Mouse (Mus musculus) retina, postnatal 7 days (tissue): ENCODE measurements around the gene Dnaja2.
A peak's percentile ranks its signal among the peaks of the same experiment; 100 is the strongest.

Experiments
- DNase-seq: peaks from one replicate; pipeline ENCODE4 v3.0.0-alpha.2; 2012; ENCODE audit warnings: low read depth, low spot score

The Dnaja2 gene

DNA sequence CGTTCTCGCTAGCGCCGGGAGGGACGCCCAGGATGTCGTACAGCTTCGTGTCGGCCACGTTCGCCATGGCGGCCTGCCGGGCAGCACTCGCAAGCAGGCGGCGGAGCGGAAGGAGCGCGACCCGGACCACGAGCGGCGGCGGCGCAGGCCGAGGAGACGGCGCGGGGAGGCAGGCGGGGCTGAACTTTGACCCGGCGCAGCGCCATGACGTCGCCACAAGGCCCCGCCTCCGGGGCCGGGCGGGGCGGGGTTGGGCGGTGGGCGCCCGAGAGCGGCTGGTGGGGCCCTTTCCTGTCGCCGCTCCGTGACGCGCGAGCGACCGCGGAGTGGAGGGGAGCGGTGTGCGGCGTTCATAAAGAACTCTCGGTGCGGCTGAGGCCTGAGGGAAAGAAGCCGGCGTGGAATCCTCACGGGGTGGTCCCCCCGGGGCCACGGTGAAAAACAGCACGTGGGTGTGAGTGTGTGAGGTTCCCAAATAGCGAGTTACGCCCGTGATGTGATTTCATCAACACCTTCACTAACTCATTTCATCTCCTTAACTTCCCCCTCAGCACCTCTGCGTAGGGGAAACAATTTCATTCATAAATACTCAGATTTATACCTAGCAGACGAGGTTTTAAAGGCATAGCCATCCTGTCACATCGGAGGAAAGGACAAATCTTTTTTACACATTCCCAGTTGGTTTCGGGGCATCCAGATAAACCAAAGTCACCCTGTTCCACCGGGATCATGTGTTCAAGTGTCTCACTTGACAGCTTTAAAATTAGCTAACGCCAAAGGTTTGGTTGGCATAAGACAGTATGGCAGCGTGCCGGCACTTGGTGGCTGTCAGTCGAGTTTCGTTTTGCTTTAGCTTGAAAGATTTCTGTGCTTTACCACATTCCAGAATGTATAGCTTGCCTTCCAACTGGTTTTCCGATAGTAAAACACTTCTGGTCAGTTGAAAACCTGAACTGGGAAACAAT lies at the start of gene Dnaja2:
Gene Dnaja2, minus strand, starts transcription at position 164 of the 965 bp plus-strand sequence.
- DNase-seq: peak; percentile 83

DNA sequence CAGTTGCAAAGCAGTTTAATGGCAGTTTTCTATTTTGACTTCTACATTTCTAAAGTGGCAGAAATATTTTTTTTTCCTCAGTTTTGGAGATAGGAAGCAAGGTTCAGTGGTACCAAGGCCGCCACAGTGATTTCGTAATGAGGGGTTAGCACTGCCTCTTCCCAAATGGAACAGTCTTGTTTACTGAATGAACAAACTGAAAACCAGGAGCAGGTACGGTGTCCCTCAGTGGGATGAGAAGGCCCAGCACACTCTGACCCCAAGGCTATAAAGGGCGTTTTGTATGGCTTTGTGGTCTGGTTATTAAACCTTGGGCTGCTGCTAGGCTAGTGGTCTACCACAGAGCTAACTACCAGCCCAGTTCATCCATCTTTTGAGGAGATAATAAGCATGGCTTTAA lies 49.1 kb upstream of the Dnaja2 start:
- no peak for DNase-seq

DNA sequence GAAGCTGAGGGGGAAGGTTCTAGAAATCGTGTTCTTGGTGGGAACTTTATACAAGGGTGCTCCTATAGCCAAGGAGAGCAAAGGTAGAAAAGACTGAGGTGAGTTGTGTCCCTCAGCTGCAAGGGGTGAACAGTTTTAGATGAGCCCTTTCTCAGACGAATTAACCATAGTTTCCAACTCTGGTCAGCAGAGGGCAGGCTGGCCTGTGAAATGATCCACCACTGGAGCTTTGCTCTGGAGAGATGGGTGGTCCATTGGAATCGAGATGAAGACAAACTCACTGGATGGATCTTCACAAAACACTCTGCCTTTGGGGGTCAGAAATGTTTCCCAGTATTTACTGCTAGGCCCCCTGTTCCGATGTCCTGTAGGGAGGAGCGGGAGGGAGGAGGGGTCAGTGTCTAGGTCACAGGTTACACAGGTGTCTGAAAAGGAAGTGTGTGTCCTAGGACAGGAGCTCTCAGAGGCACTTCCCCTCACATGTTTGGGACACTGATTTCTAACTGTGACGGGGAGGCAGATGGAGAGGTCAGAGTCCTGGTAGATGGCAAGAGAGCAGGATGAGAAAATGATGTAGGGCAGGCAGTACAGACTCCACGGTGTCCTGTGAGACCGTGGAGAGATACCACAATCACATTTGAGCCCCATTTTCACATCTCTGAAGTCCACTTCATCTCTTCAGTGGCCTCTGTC lies 48.2 kb upstream of the Dnaja2 start:
- peak; percentile 44 for DNase-seq

DNA sequence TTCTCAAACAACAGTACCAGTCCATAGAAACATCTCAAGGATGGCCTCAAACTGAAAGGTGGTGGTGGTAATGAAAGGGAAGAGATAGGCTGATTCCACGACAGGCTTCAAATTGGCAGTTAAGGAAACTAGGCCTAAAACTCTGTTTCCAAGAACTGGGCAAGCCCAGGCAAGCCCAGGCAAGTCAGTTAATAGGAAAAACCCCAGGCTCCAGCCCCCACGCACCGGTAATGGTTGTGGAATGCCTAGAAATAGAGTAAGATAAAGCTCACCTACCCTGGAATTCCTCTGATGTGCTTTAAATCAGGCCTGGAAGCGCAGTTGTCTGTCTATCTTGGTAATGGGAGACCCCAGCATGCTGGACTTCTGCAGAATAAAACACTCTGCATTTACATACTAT lies 47.6 kb upstream of the Dnaja2 start:
- no peak for DNase-seq

DNA sequence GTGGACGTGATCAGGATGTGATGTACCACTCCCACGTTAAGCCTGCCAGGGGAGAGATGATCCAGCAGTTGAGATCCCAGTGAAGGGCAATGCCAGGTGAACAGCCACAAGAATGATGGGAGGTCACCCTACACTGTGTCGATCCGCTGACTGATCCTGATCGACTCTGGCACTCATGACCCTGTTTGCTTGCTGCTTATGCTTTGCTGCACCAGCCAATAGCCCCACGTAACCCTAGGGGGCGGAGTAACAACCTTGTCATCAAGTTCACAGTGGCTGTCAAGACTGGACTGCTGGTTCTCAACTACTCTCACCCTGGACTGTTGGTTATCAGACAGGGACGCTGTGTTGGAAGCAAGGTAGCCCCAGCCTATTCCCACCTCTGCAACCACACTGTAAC lies 46.6 kb upstream of the Dnaja2 start:
- DNase-seq: no peak

DNA sequence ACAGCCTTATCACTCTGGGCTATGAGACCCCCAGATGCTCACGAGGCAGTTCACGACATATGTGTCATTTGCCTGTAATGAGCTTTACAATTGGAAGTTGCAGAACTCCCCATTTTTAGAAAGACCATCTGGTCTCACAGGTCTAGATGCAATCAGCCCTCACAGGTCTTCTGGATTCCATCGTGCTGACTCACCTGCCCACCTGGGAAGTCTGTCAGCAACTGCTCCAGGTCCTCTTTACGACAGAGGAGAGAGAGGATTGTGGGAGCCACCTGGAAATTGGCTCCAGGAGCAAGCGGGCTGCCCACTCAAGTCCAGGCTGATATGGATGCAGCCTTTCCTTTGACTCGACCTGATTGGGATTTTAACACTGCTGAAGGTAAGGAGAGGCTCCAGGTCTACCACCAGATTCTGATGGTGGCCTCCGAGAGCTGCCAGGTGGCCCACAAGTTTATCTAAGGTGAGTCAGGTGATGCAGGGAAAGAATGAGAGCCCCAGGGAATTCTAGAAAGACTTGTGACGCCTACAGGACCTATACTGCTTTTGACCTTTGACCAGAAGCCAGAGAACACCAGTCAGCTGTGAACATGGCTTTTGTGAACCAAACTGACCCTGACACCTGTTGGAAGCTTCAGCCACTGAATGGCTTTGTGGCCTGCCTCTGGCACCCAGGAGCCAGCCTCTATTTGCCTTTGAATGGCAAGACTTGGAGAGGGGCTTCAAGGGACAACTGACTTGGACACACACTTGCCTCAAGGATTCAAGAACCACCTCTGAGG lies 42.5 kb upstream of the Dnaja2 start:
- no peak for DNase-seq

DNA sequence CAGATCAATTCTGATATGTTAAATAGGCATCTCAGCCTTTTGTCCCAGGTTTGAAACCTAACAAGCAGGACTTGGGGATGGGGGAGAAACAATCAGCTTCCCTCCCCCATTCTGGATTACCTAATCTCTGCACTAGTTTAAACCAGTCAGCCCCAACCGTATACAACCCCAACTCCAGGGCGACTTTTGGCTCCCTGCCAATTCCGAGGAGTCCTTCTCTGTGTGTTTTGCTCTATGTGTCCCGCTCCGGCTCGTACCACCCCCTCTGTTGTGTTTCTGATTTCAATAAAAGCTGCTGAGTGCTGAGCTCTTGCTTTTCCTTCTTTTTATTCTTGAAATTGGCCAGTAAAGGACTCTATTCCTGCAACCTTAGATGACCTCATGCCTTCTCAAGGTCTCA lies 40.2 kb upstream of the Dnaja2 start:
- DNase-seq: no peak

DNA sequence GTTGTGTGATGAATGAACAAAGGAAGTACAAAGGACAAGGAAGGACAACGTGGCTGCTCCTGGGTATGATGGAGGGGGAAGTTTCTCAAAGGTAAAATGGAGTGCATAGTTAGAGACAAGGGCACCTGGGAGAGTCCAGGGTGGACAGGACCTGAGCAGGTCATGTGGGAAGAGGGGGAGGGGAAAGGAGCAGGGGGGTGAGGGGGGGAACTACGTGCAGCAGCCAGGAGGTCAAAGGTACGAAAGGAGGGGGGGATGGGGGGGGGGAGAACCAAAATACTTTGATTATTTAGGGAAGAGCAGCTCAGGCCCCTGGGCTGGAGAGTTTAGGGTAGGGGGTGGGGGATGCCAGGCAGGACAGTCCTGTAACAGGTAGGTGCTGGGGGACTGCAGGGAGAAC lies 39.8 kb upstream of the Dnaja2 start:
- DNase-seq: no peak

DNA sequence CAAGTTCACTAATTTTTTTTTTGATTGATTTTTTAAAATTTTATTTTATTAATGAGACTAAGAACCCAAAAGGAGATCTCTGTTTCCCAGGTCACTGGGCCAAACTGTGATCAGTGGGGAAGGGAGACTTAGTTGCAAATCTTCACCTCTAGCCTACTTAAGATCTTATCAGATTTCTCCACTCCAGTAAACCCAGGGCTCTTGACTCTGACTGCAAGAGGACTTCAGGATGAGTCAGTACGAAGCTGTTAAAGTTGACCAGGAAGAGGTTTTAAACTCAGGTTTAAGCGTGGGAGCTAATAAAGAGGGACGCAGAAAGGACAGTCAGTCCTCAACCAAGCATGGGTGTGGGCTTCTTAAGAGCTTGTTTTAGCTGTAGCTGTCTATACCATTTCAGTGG lies 38.2 kb upstream of the Dnaja2 start:
- DNase-seq: no peak

DNA sequence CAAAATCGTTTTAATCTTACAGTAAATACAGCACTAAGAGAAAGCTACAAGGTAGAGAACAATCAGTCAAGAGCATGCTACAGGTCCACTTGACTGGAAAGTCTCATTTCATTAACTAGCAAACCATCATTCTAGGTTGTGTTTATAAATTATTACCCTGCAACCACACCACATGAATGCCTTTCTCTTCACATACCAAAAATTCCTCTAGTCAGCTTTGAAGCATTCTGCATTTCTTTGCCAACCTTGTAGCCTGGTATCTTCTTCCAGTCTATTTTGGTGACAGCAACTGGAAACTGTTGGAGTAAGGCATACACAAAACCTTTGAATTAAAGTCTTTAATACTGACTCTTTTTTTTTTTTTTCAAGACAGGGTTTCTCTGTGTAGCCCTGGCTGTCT lies 36.4 kb upstream of the Dnaja2 start:
- DNase-seq: no peak

DNA sequence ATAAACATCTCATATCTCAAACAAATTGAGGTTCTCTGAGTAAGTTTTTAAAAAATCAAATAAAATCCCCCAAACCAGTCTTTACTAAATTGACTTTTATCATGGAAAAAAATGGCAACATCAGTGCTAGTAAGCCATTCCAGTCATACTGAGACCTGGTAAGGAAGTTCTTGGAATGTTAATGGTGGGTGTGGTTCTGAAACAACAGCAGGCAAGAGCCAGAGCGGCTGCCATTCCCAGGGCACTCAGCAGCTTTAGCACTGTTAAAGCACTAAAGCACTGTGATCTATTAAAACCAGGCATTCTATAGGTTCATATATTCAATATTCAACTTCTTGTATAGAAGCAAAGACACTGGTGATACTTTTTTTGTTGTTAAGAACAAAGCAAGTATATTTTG lies 35.1 kb upstream of the Dnaja2 start:
- DNase-seq: no peak

DNA sequence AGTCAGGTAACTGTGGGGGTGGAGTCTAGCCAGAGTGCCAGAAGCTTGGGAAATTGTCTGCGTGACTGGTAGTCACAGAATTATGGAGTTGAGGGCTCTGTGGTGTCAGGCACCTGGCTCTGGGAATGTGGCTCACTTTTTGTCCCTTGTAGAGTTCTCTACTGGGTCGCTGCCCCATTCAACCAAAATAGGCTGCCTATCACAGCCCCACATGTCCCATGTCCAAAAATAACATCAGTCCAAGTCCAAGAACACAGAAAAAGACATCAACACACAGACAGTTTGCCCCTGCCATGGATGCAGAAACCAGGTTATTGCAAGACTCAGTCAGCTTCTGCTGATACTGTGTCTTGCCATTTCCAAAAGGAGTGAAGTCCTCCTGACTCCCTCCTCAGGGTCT lies 33.5 kb upstream of the Dnaja2 start:
- DNase-seq: no peak

DNA sequence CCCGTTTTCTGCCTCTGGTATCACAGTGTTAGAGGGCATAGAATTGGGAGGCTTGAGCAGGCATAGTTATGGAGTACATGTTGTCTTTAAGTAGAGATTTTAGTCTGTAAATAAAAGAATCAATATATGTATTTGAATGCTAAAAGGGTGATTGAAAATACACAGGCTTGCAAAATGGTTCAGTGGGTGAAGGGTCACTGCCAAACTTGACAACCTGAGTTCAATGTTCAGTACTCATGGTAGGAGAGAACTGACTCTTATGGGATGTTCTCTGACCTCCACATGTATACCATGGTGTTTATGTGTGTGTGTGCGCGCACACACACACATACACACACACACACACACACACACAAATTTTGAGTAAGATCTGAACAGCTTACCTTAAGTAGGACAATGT lies 22.5 kb upstream of the Dnaja2 start:
- DNase-seq: no peak

DNA sequence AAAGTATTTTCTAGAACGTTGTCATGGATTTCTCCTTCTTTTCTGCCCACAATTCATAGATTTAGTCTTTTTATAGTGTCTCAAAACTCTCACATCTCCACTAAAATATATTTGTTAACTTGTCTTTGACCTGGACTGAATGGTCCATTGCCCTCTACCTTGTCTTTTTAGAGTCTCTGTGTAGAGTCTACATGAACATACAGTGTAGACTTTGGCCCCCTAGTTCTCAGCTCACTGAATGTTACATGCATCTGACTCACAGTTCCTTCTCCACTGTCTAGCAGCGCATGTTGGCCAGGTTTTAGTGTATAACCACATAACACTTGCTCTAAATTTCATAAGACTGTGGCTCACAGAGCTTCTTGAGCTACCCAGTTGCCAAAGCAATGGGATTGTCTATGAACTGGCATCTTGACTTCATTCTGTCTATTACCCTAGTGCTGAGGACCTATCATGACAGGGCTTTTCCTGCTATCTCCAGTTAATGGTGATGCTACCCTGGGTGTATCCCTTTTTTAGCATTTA lies 18.9 kb upstream of the Dnaja2 start:
- no peak for DNase-seq

DNA sequence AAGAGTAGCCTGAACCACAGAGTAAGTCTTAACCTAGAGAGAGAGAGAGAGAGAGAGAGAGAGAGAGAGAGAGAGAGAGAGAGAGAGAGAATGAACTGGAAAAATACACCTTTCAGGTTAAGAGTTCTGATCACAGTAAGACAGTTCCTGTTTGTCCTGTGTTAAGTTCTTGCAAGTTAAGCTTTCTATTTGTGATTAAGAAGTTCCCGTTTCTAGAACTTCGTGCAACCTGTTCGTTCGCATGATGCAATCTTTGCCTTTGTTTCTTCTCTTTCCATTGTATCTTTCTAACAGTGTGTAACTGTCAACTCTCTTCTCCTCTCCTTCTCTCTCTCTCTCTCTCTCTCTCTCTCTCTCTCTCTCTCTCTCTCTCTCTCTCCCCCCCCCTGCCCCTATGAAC lies 15.3 kb upstream of the Dnaja2 start:
- no peak for DNase-seq

DNA sequence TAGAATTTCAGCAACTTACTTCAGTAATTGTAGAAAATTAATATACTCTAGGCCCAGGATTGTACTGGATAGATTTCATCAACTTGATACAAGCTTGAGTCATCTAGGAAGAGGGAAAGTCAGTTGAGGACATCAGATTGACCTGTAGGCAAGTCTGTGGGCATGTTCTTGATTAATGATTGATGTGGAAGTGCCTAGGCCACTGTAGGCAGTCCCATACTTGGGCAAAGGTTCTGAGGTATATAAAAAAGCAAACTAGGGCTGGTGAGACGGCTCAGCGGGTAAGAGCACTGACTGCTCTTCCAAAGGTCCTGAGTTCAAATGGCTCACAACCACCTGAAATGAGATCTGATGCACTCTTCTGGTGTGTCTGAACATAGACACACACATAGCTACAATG lies 12.7 kb upstream of the Dnaja2 start:
- no peak for DNase-seq

DNA sequence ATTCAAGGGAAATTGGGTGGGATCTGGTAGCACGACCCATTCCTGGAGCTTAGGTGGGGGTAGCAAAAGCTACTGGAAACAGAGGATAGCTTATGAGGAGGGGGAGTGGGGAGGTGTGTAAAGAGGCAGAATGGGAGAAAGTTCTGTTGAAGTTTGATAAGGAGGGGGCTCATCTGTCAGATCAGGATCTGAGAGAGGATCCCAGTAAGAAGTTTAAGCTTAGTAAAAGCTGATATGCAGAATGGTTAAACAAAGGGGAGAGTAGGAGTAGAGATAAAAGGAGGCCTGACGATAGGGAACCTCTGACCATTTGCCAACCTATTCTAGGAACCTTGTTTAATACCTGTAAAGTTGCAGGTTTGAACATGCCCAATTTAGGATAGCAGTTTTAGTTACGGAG lies 10.0 kb upstream of the Dnaja2 start:
- no peak for DNase-seq

DNA sequence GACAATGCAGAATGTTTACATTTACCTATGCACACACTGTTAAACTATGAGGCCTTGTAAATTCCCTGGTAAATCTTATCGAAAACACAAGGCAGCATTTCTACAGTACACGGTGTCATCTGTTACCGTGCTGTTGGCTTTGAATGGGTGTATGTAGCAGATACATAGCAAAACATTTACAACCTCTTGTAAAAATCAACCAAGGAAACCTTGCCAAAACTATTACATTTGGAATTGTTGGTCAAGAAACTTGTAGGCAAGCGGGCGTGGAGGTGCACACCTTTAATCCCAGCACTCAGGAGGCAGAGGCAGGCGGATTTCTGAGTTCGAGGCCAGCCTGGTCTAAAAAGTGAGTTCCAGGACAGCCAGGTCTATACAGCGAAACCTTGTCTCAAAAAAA lies 8.2 kb upstream of the Dnaja2 start:
- DNase-seq: no peak

DNA sequence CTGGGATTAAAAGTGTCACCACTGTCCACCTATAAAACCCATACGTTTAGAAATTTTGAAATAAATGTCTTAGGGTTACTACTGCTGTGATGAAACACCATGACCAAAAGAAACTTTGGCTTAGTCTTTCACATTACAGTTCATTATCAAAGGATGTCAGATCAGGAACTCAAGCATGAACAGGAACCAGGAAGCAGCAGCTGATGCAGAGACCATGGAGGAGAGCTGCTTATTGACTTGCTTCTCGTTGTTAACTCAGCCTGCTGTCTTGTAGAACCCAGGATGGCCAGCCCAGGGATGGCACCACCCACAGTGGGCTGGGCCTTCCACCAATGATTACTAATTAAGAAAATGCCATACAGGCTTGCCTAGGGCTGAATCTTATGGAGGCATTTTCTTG lies 4.8 kb upstream of the Dnaja2 start:
- no peak for DNase-seq

DNA sequence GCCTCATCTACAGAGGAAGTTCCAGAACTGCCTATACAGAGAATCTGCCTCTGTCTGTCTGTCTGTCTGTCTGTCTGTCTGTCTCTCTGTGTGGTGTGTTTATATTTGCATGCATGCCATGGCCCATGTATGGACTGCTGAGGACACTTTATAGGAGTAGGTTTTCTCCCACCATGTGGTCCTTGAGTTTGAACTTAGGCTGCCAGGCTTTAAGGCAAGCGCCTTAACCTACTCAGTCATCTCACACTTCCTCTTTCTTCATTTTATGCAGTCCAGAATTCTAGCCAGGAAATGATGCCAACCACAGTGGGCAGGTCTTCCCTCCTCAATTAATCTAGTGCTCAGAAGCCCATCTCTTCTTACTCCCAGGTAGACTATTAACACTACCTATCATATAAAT lies 4.1 kb upstream of the Dnaja2 start:
- DNase-seq: no peak

DNA sequence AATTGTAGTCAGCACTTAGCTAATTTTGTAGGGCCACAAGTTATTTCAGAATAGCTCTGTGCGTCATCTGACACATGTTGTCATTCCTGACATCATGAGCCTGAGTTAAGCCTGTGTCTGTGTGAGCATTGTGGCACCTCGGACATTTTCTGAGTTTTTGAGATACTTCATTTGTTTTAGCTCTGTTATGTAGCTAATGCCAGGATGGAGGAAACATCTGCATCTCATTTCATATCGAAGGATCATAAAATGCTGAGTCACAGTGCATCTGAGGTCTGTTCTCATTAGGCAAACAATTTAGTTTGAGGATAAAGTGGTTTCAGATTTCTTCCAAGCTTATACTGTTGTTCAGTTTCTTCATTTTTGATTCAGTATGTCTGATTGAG lies 2.5 kb upstream of the Dnaja2 start:
- DNase-seq: no peak

DNA sequence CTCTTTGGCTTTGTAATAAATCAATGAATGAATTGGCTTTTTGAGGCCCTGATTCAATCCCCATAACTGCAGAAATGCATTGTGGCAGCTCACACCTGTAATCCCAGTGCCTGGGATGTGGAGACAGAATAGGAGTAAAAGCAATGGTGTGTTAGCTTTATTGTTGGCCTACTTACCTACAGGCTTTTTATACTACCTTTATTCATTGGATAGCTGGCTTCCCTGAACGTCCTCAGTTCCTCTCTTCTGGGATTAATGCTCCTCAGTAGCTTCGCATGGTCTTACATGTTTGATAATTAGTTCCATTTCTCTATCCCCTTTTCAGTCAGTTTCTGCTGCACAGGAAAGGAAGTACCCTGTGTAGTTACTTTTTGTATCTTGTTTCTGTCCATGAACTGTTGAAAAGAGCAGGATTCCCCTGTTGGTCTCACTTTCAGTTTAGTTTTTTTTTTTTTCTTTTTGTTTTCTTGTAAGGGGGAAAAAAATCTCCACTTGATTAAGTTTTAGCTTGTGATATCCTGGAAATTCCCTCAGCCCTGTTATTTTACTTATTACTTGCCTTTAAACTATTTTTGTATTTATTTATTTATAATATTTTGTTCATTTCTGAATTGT lies 1.9 kb upstream of the Dnaja2 start:
- no peak for DNase-seq
